Mouse (Mus musculus): ENCODE results near the gene 1700003E16Rik. TPM values are rescaled to one million over a fixed set of nuclear protein-coding genes. Genes with fewer than 3 reads are reported as not detected.

1700003E16Rik gene
- polyA plus RNA-seq, 1 experiment = not detected

- H3K4me1 ChIP-seq (ENCODE audit: control insufficient read depth, insufficient read depth, low read length) = peaks cover 22% of the 10 kb centered on the region
- peak overlapping the region; percentile 30 for H3K27ac ChIP-seq (ENCODE audit: insufficient read depth, low read depth, low read length)
- TF ChIP-seq POLR2A (IDR thresholded peaks at IDR 0.05; ENCODE audit: insufficient read depth, low read depth, low read length) (no peak), CTCF (IDR thresholded peaks at IDR 0.05; ENCODE audit: insufficient read depth, low read depth, low read length) (no peak)
- 53% methylated on average over 5 of the region's 5 CpGs for WGBS
- H3K4me3 ChIP-seq (ENCODE audit: insufficient read depth, low read depth, low read length) = peak overlapping the region; percentile 44
Observed at GRCm38 (mm10) chr6:83136291-83136880, 19.8 kb upstream of the 1700003E16Rik start.

- peak overlapping the region; percentile 30 for H3K27ac ChIP-seq (ENCODE audit: insufficient read depth, low read depth, low read length)
- 0 out of 2 replicates have a peak, but pooled peaks have one; percentile 4 for TF ChIP-seq POLR2A (IDR thresholded peaks at IDR 0.05; ENCODE audit: insufficient read depth, low read depth, low read length)
- no peak for TF ChIP-seq CTCF (IDR thresholded peaks at IDR 0.05; ENCODE audit: insufficient read depth, low read depth, low read length)
- peaks cover 27% of the 10 kb centered on the region for H3K4me1 ChIP-seq (ENCODE audit: control insufficient read depth, insufficient read depth, low read length)
- 10% methylated on average over 26 of the region's 26 CpGs for WGBS
- H3K4me3 ChIP-seq (ENCODE audit: insufficient read depth, low read depth, low read length) = peak overlapping the region; percentile 44
Observed at GRCm38 (mm10) chr6:83136881-83137575, 19.2 kb upstream of the 1700003E16Rik start.

GRCm38 (mm10) chr6:83137576-83137950 lies 18.6 kb upstream of the 1700003E16Rik start:
- peak overlapping the region; percentile 56 for H3K27ac ChIP-seq (ENCODE audit: insufficient read depth, low read depth, low read length)
- WGBS = 8% methylated on average over 12 of the region's 12 CpGs
- peak overlapping the region; percentile 44 for H3K4me3 ChIP-seq (ENCODE audit: insufficient read depth, low read depth, low read length)
- no peak for TF ChIP-seq CTCF (IDR thresholded peaks at IDR 0.05; ENCODE audit: insufficient read depth, low read depth, low read length)
- H3K4me1 ChIP-seq (ENCODE audit: control insufficient read depth, insufficient read depth, low read length) = peaks cover 28% of the 10 kb centered on the region

GRCm38 (mm10) chr6:83138056-83138455 lies 18.1 kb upstream of the 1700003E16Rik start:
- WGBS = 10% methylated on average over 11 of the region's 11 CpGs
- no peak for TF ChIP-seq POLR2A (IDR thresholded peaks at IDR 0.05; ENCODE audit: insufficient read depth, low read depth, low read length)
- TF ChIP-seq CTCF (IDR thresholded peaks at IDR 0.05; ENCODE audit: insufficient read depth, low read depth, low read length) = no peak
- Histone ChIP-seq H3K27ac (ENCODE audit: insufficient read depth, low read depth, low read length) (peak overlapping the region; percentile 56), H3K4me3 (ENCODE audit: insufficient read depth, low read depth, low read length) (peak overlapping the region; percentile 27), H3K4me1 (ENCODE audit: control insufficient read depth, insufficient read depth, low read length) (peaks cover 31% of the 10 kb centered on the region)

- Histone ChIP-seq H3K4me1 (ENCODE audit: control insufficient read depth, insufficient read depth, low read length) (peaks cover 32% of the 10 kb centered on the region), H3K4me3 (ENCODE audit: insufficient read depth, low read depth, low read length) (no peak overlapping the region), H3K27ac (ENCODE audit: insufficient read depth, low read depth, low read length) (no peak overlapping the region)
- WGBS = 77% methylated on average over 8 of the region's 8 CpGs
- TF ChIP-seq POLR2A (IDR thresholded peaks at IDR 0.05; ENCODE audit: insufficient read depth, low read depth, low read length) = no peak
- no peak for TF ChIP-seq CTCF (IDR thresholded peaks at IDR 0.05; ENCODE audit: insufficient read depth, low read depth, low read length)
Observed at GRCm38 (mm10) chr6:83140044-83140443, 16.2 kb upstream of the 1700003E16Rik start.

GRCm38 (mm10) chr6:83141636-83142035 lies 14.6 kb upstream of the 1700003E16Rik start:
- H3K4me1 ChIP-seq (ENCODE audit: control insufficient read depth, insufficient read depth, low read length) = peaks cover 29% of the 10 kb centered on the region
- peak overlapping the region; percentile 91 for H3K27ac ChIP-seq (ENCODE audit: insufficient read depth, low read depth, low read length)
- peak overlapping the region; percentile 53 for H3K4me3 ChIP-seq (ENCODE audit: insufficient read depth, low read depth, low read length)
- TF ChIP-seq CTCF (IDR thresholded peaks at IDR 0.05; ENCODE audit: insufficient read depth, low read depth, low read length) (no peak), POLR2A (IDR thresholded peaks at IDR 0.05; ENCODE audit: insufficient read depth, low read depth, low read length) (no peak)
- 53% methylated on average over 4 of the region's 4 CpGs for WGBS

- TF ChIP-seq CTCF (IDR thresholded peaks at IDR 0.05; ENCODE audit: insufficient read depth, low read depth, low read length) (no peak), POLR2A (IDR thresholded peaks at IDR 0.05; ENCODE audit: insufficient read depth, low read depth, low read length) (peak; percentile 78)
- H3K27ac ChIP-seq (ENCODE audit: insufficient read depth, low read depth, low read length) = peak overlapping the region; percentile 91
- WGBS = 3% methylated on average over 41 of the region's 41 CpGs
Observed at GRCm38 (mm10) chr6:83142211-83142731, 13.9 kb upstream of the 1700003E16Rik start.

GRCm38 (mm10) chr6:83142886-83143285 lies 13.3 kb upstream of the 1700003E16Rik start:
- no peak for TF ChIP-seq POLR2A (IDR thresholded peaks at IDR 0.05; ENCODE audit: insufficient read depth, low read depth, low read length)
- no peak for TF ChIP-seq CTCF (IDR thresholded peaks at IDR 0.05; ENCODE audit: insufficient read depth, low read depth, low read length)
- Histone ChIP-seq H3K4me3 (ENCODE audit: insufficient read depth, low read depth, low read length) (peak overlapping the region; percentile 53), H3K4me1 (ENCODE audit: control insufficient read depth, insufficient read depth, low read length) (peaks cover 24% of the 10 kb centered on the region), H3K27ac (ENCODE audit: insufficient read depth, low read depth, low read length) (0 out of 2 replicates have a peak overlapping the region, but pooled peaks have one; percentile 41)
- WGBS = 65% methylated on average over 11 of the region's 11 CpGs

More at GRCm38 (mm10) chr6:83142211-83142731, 13.9 kb upstream of the 1700003E16Rik start:
- peaks cover 26% of the 10 kb centered on the region for H3K4me1 ChIP-seq (ENCODE audit: control insufficient read depth, insufficient read depth, low read length)
- peak overlapping the region; percentile 53 for H3K4me3 ChIP-seq (ENCODE audit: insufficient read depth, low read depth, low read length)

- Histone ChIP-seq H3K27ac (ENCODE audit: insufficient read depth, low read depth, low read length) (no peak overlapping the region), H3K4me3 (ENCODE audit: insufficient read depth, low read depth, low read length) (no peak overlapping the region), H3K4me1 (ENCODE audit: control insufficient read depth, insufficient read depth, low read length) (peaks cover 25% of the 10 kb centered on the region)
- 27% methylated on average over 2 of the region's 2 CpGs for WGBS
- TF ChIP-seq POLR2A (IDR thresholded peaks at IDR 0.05; ENCODE audit: insufficient read depth, low read depth, low read length) (no peak), CTCF (IDR thresholded peaks at IDR 0.05; ENCODE audit: insufficient read depth, low read depth, low read length) (no peak)
Observed at GRCm38 (mm10) chr6:83145209-83145608, 11.0 kb upstream of the 1700003E16Rik start.

All from olfactory bulb, adult 2 months (tissue).